Mouse (Mus musculus) stomach, postnatal 0 days (tissue): Measurements from ENCODE around the gene Ttll10. TPM values are rescaled to one million over a fixed set of nuclear protein-coding genes. Genes with fewer than 3 reads are reported as not detected.

Experiments used
- ATAC-seq: fragments of 200-750 bp; cut with Nextera tagmentation; 2 replicates; pipeline ENCODE4 v1.8.0; 2017; ENCODE audit not compliant: low FRiP score, low TSS enrichment
- DNase-seq: peaks from one replicate; pipeline ENCODE4 v3.0.0-alpha.2; 2016; ENCODE audit warnings: low spot score
- H3K27ac ChIP-seq: fragments of 300-500 bp; sonication (generic); replicated peaks from 2 replicates; pipeline ENCODE4 v1.5.1; 2014; ENCODE audit warnings: mild to moderate bottlenecking, control low read depth
- H3K27me3 ChIP-seq: fragments of 300-500 bp; sonication (generic); 2 replicates; pipeline ENCODE4 v1.6.1; 2014; ENCODE audit warnings: low read length; ENCODE audit not compliant: control insufficient read depth, insufficient read depth
- H3K36me3 ChIP-seq: fragments of 300-500 bp; sonication (generic); 2 replicates; pipeline ENCODE4 v1.6.1; 2014; ENCODE audit warnings: low read length, mixed read lengths; ENCODE audit not compliant: control insufficient read depth, insufficient read depth
- H3K4me1 ChIP-seq: fragments of 300-500 bp; sonication (generic); replicated peaks from 2 replicates; pipeline ENCODE4 v1.6.1; 2014; ENCODE audit warnings: antibody characterized with exemption; ENCODE audit not compliant: control insufficient read depth, insufficient read depth
- H3K4me2 ChIP-seq: fragments of 300-500 bp; sonication (generic); replicated peaks from 2 replicates; pipeline ENCODE4 v1.6.1; 2014; ENCODE audit warnings: low read depth, mild to moderate bottlenecking, control low read depth, moderate library complexity
- H3K4me3 ChIP-seq: fragments of 300-500 bp; sonication (generic); 2 replicates; pipeline ENCODE4 v1.5.1; 2014; ENCODE audit warnings: low read depth, low read length, control low read depth
- H3K9ac ChIP-seq: fragments of 300-500 bp; sonication (generic); 2 replicates; pipeline ENCODE4 v1.6.1; 2014; ENCODE audit warnings: mild to moderate bottlenecking, low read length, control low read depth, mixed read lengths
- H3K9me3 ChIP-seq: fragments of 300-500 bp; sonication (generic); 2 replicates; pipeline ENCODE4 v1.6.1; 2016; ENCODE audit warnings: low read length; ENCODE audit not compliant: control insufficient read depth
- CTCF ChIP-seq: IDR thresholded peaks from 2 replicates; pipeline ENCODE4 v1.5.1; 2016; ENCODE audit warnings: antibody characterized with exemption, low read depth, mild to moderate bottlenecking, moderate library complexity
- EP300 ChIP-seq: optimal IDR thresholded peaks from 2 replicates; pipeline ENCODE3; 2016; ENCODE audit warnings: antibody characterized with exemption
- WGBS: fragments of 180-500 bp; shearing (Covaris S2); extraction: QIAGEN DNeasy Blood & Tissue Kit; methylation state at CpG from one replicate; pipeline ENCODE4 v1.1.7; 2014; 5-methylcytosine and 5-hydroxymethylcytosine counted together
- polyA plus RNA-seq: library from polyadenylated mRNA; unstranded; fragments of >200 nt; fragmentation: Nextera tagmentation; extraction: Ambion mirVana; gene quantifications from 2 replicates; pipeline ENCODE4 v1.2.1, GENCODE M21; 2015

Ttll10 gene
- polyA plus RNA-seq, 1 experiment from 2014 or later = 2.7 TPM

- 82% methylated on average over 4 of the region's 4 CpGs for WGBS
- Histone ChIP-seq H3K4me3 (no peak overlapping the region), H3K9ac (no peak overlapping the region), H3K27me3 (no peaks in the 10 kb centered on the region), H3K4me2 (no peak overlapping the region), H3K9me3 (no peaks in the 10 kb centered on the region), H3K27ac (no peak overlapping the region), H3K36me3 (no peaks in the 10 kb centered on the region), H3K4me1 (peaks cover 10% of the 10 kb centered on the region)
- ATAC-seq = no peak
- DNase-seq = no peak
- TF ChIP-seq EP300 (no peak), CTCF (no peak)
Measured at GRCm38 (mm10) chr4:156034301-156034700, 24.9 kb downstream of the Ttll10 start.

- DNase-seq (peak; percentile 47), ATAC-seq (0 out of 2 replicates have a peak, but pooled peaks have one; percentile 24)
- H3K4me1 ChIP-seq = peaks cover 10% of the 10 kb centered on the region
- WGBS = 35% methylated on average over 6 of the region's 6 CpGs
- H3K9ac ChIP-seq = no peak overlapping the region
- H3K36me3 ChIP-seq = no peaks in the 10 kb centered on the region
- H3K27me3 ChIP-seq = no peaks in the 10 kb centered on the region
- no peak overlapping the region for H3K27ac ChIP-seq
- no peak overlapping the region for H3K4me2 ChIP-seq
- H3K4me3 ChIP-seq = no peak overlapping the region
- H3K9me3 ChIP-seq = no peaks in the 10 kb centered on the region
- TF ChIP-seq EP300 (no peak), CTCF (peak; percentile 79)
Measured at GRCm38 (mm10) chr4:156033476-156034119, 25.6 kb downstream of the Ttll10 start.

- peaks cover 10% of the 10 kb centered on the region for H3K4me1 ChIP-seq
- 67% methylated on average over 4 of the region's 4 CpGs for WGBS
- H3K4me2 ChIP-seq = no peak overlapping the region
- no peaks in the 10 kb centered on the region for H3K36me3 ChIP-seq
- TF ChIP-seq EP300 (no peak), CTCF (no peak)
- H3K9ac ChIP-seq = no peak overlapping the region
- H3K4me3 ChIP-seq = no peak overlapping the region
- H3K27ac ChIP-seq = peak overlapping the region; percentile 90
- DNase-seq = no peak
- ATAC-seq = no peak
- no peaks in the 10 kb centered on the region for H3K27me3 ChIP-seq
- H3K9me3 ChIP-seq = no peaks in the 10 kb centered on the region
Measured at GRCm38 (mm10) chr4:156032856-156033255, 26.4 kb downstream of the Ttll10 start.

GRCm38 (mm10) chr4:156031593-156032391 is 27.4 kb downstream of the Ttll10 start:
- WGBS = under 1% methylated on average over 24 of the region's 24 CpGs
- Histone ChIP-seq H3K36me3 (no peaks in the 10 kb centered on the region), H3K27ac (peak overlapping the region; percentile 90), H3K27me3 (no peaks in the 10 kb centered on the region), H3K9ac (peak overlapping the region; percentile 68), H3K4me1 (peaks cover 10% of the 10 kb centered on the region), H3K9me3 (no peaks in the 10 kb centered on the region), H3K4me3 (peak overlapping the region; percentile 55), H3K4me2 (peak overlapping the region; percentile 65)
- TF ChIP-seq EP300 (no peak), CTCF (no peak)
- ATAC-seq (peak; percentile 83), DNase-seq (peak; percentile 83)

- Histone ChIP-seq H3K36me3 (no peaks in the 10 kb centered on the region), H3K27me3 (no peaks in the 10 kb centered on the region), H3K4me1 (peaks cover 10% of the 10 kb centered on the region), H3K27ac (peak overlapping the region; percentile 90), H3K9me3 (no peaks in the 10 kb centered on the region), H3K9ac (peak overlapping the region; percentile 68), H3K4me2 (peak overlapping the region; percentile 65), H3K4me3 (peak overlapping the region; percentile 55)
- TF ChIP-seq EP300 = no peak
- WGBS = 2% methylated on average over 7 of the region's 7 CpGs
- DNase-seq (no peak), ATAC-seq (peak; percentile 27)
Measured at GRCm38 (mm10) chr4:156031255-156031592, 28.0 kb downstream of the Ttll10 start.

GRCm38 (mm10) chr4:156030651-156031118 is 28.5 kb downstream of the Ttll10 start:
- H3K27ac ChIP-seq = peak overlapping the region; percentile 90
- no peaks in the 10 kb centered on the region for H3K9me3 ChIP-seq
- TF ChIP-seq CTCF = peak; percentile 21; the same call in 1 of the 2 replicates
- TF ChIP-seq EP300 = no peak
- peak overlapping the region; percentile 55 for H3K4me3 ChIP-seq
- ATAC-seq (no peak; the same call in 1 of the 2 replicates), DNase-seq (peak; percentile 22)
- peak overlapping the region; percentile 65 for H3K4me2 ChIP-seq
- H3K27me3 ChIP-seq = no peaks in the 10 kb centered on the region
- no peaks in the 10 kb centered on the region for H3K36me3 ChIP-seq
- H3K9ac ChIP-seq = peak overlapping the region; percentile 68
- WGBS = 37% methylated on average over 9 of the region's 9 CpGs
- peaks cover 10% of the 10 kb centered on the region for H3K4me1 ChIP-seq
